Comparison of ENCODE assay signal across 8 mouse cellular contexts in the genomic region with DNA sequence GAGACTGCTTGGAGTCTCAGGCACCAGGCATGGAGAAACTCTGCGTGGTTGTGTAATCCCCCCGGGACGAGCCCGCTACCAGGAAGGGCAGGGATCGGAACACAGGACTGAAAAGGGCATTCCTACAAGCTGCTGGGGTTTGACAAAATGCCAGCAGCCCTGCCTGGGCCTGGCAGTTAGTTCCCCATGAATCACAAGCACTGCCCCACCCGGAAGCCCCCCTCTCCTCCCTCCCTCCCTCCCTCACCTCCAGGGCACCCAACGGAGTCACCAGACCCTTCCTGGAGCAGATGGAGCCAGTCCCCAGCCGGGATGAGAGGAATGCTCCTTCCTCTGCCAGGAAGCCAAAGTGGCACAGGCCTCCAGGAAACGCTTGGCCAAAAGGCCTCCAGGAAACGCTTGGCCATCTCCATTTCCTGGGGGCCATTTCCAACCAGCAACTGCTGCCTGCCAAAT. TPM values are rescaled to one million over a fixed set of nuclear protein-coding genes. Genes with fewer than 3 reads are reported as not detected.
DNase-seq lines count a peak whose midpoint lies in the region; ATAC-seq lines count a peak whose summit lies in the region.

No protein-coding gene starts in this region.

- no peak for DNase-seq in midbrain, embryonic 10.5 days (ENCODE audit: low spot score)
- DNase-seq in heart, adult 11 months, result peak; percentile 99
- DNase-seq in kidney, adult 9 months, result peak; percentile 80
- peak; percentile 86 for DNase-seq in lung, postnatal 10 days
- DNase-seq in thymus, postnatal 0 days (ENCODE audit: low spot score), result peak; percentile 37
- DNase-seq in frontal cortex, postnatal 36 days (ENCODE audit: low spot score in 2 of 2), result no peak

- H3K4me3 ChIP-seq in midbrain, embryonic 15.5 days, result no peak overlapping the region
- H3K4me3 ChIP-seq in midbrain, embryonic 10.5 days, result no peak overlapping the region

- ATAC-seq in midbrain, embryonic 15.5 days (replicated peaks), result no peak
- peak; percentile 78 for ATAC-seq in cerebellum, adult (ENCODE audit: insufficient number of reproducible peaks, low FRiP score, low TSS enrichment)

- no peaks in the 10 kb centered on the region for H3K27me3 ChIP-seq in midbrain, embryonic 15.5 days (replicated peaks)
- H3K27me3 ChIP-seq in midbrain, embryonic 10.5 days (ENCODE audit: low read depth, poor library complexity, severe bottlenecking), result no peaks in the 10 kb centered on the region

- WGBS in midbrain, embryonic 15.5 days, result 77% methylated on average over 10 of the region's 10 CpGs
- WGBS in midbrain, embryonic 10.5 days, result 84% methylated on average over 10 of the region's 10 CpGs

- no peaks in the 10 kb centered on the region for H3K4me1 ChIP-seq in midbrain, embryonic 15.5 days
- peaks cover 10% of the 10 kb centered on the region for H3K4me1 ChIP-seq in midbrain, embryonic 10.5 days

- H3K36me3 ChIP-seq in midbrain, embryonic 15.5 days (replicated peaks), result no peaks in the 10 kb centered on the region
- peaks cover 40% of the 10 kb centered on the region for H3K36me3 ChIP-seq in midbrain, embryonic 10.5 days

- H3K27ac ChIP-seq in midbrain, embryonic 15.5 days, result 0 out of 2 replicates have a peak overlapping the region, but pooled peaks have one; percentile 21
- no peak overlapping the region for H3K27ac ChIP-seq in midbrain, embryonic 10.5 days (replicated peaks)

- no peak overlapping the region for H3K9ac ChIP-seq in midbrain, embryonic 15.5 days

- H3K4me2 ChIP-seq in midbrain, embryonic 15.5 days, result no peak overlapping the region

- H3K9me3 ChIP-seq in midbrain, embryonic 15.5 days, result no peaks in the 10 kb centered on the region
- H3K9me3 ChIP-seq in midbrain, embryonic 10.5 days (replicated peaks), result no peaks in the 10 kb centered on the region; the same call in 1 of the 2 replicates

RNA-seq across cellular contexts. Expression of gene Camkk2, which starts 8.4 kb away (rescaled TPM):
- polyA plus RNA-seq in midbrain, embryonic 15.5 days (2015; fragmentation: Nextera tagmentation; extraction: Ambion mirVana), result 66.1 and 69.4 TPM in 2 replicates
- polyA plus RNA-seq in midbrain, embryonic 10.5 days (2016; fragmentation: Nextera tagmentation; extraction: Ambion mirVana), result 24.3 and 29.5 TPM in 2 replicates
- 24.7 and 27.1 TPM in 2 replicates for polyA plus RNA-seq in thymus, postnatal 0 days (2015; fragmentation: Nextera tagmentation; extraction: Ambion mirVana)

RNA-seq across cellular contexts. Expression of gene Anapc5, which starts 50.3 kb away (rescaled TPM):
- polyA plus RNA-seq in midbrain, embryonic 15.5 days (2015; fragmentation: Nextera tagmentation; extraction: Ambion mirVana), result 531 and 544 TPM in 2 replicates
- 499 and 524 TPM in 2 replicates for polyA plus RNA-seq in midbrain, embryonic 10.5 days (2016; fragmentation: Nextera tagmentation; extraction: Ambion mirVana)
- 407 and 446 TPM in 2 replicates for polyA plus RNA-seq in thymus, postnatal 0 days (2015; fragmentation: Nextera tagmentation; extraction: Ambion mirVana)

Comparison
In these comparisons a context has a peak if more than half of its experiments do, and no peak if none do; other contexts are left out.
1. DNase-seq: peak in heart, adult 11 months (single experiment), kidney, adult 9 months (single experiment), lung, postnatal 10 days (single experiment) and thymus, postnatal 0 days (single experiment); none in midbrain, embryonic 10.5 days (single experiment) and frontal cortex, postnatal 36 days (0 of 2).